Mouse (Mus musculus) gastrocnemius, adult 18-20 months (tissue): ENCODE data around the gene Kdm2b. TPM values are rescaled to one million over a fixed set of nuclear protein-coding genes. Genes with fewer than 3 reads are reported as not detected.
"Not testable (repeated sequence)": the region's sequence is repeated elsewhere in the genome, so short reads cannot be mapped to it uniquely, and the experiment has no call there.

ENCODE experiments used
- DNase-seq: peaks from one replicate; pipeline ENCODE4 v3.0.0; 2021; ENCODE audit warnings: low spot score
- total RNA-seq, 2 experiments: library from RNA; stranded (reverse); gene quantifications; 2 replicates each; pipeline ENCODE4 v1.2.3; 2021

Kdm2b gene
- total RNA-seq, 2 experiments from 2014 or later, result 13.1 to 17.1 TPM

DNA sequence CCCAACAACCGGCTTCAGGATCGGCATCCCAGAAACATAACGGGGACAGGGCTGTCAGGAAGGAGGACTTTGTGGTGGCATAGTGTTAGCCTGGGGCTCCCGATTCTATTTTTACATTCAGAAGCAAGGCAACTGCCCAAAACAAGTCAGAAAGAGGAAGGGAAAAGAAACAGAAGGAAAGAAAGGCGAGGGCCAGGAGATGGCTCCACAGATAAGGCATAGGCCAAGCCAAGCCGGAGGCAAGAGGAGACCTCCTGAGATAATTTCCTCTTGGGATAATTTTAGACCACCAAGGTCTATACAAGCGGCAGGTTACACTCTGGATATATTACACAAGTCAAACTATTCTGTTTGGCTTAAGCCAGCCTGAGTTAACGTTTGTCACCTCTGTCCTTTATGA, 10.7 kb downstream of the Kdm2b start:
- no peak for DNase-seq

DNA sequence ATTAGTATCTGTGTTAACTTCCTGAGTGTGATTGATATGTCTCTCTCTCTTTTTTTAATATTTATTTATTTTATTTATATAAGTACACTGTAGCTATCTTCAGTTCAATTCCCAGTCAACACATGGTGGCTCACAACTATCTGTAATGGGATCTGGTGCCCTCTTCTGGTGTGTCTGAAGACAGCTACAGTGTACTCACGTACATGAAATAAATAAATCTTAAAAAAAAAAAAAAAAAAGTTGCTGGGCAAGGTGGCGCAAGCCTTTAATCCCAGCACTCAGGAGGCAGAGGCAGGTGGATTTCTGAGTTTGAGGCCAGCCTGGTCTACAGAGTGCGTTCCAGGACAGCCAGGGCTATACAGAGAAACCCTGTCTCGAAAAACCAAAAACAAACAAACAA, 14.9 kb downstream of the Kdm2b start:
- DNase-seq, result not testable (repeated sequence)

DNA sequence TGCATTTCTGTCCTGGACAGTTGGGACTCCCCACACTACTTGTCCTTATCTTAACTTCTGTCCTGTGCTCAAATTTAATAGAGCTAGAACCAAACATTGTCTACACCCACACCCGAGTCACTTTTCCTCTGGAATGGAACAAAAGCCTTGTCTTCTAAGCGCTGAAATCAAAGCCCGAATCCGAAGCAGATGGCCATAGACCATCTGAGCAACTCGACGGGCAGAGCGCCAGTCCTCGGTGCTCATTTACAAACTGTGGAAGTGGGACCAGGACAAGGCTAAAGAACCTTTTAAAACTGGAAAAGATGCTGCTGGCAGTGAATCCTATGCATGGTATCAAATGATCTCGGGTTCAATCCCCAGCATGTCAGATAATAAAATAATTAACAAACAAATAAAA, 17.5 kb downstream of the Kdm2b start:
- DNase-seq, result no peak

DNA sequence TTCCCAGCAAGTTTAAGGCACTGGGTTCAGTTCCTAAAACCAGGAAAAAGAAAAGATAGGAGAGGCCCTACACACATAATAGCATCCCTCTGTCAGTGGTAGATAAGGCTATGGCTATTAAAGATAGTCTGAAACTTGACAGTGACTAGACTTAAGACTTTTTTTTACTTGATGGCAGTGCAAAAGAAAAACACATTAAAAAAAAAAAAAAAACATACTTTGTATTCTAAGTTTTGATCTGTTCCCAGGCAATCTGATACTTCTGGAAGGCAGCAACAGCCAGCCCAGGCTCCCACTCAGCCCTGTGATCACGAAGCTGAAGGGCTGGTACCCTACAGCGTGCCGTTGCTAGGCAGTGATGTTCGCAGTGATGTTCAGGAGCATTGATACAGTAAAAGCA, 18.2 kb downstream of the Kdm2b start:
- DNase-seq, result no peak

DNA sequence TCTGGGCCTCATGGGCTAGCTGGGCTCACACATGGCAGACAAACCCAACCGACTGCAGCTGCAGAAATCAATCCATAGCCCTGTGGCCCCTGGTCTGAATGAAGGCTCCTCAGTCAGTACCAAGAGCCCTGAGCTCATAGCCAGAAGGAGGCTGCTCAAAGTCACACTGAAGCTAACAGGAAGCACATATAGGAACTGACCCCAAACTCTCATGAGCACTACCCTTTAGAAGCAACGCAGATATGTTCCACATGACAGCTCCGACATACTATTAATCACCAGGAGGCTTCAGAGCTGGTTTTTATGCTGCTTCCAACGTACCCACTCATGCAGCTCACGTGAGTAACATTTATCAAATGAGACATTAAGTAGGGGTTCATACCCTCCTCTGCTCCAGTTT, 19.6 kb downstream of the Kdm2b start:
- no peak for DNase-seq

DNA sequence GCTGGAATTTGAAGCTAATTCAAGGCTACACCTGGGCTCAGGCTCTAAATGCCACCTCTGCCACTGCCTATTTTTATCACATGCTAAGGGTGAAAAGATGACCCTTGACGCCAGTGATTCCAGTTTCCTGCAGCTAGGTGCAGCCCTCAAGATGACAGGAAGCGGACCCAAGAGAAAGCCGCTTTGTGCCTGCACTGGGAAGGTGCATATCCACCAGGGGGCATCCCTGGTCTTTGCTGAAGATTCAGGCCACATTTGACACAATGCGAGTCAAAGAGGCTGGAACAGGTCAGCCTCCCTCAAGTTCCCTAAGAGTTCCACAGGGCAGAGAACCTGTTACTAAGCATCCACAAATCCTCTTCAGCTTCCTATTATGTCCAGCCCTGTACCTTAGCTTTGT, 21.3 kb downstream of the Kdm2b start:
- DNase-seq, result peak; percentile 84

DNA sequence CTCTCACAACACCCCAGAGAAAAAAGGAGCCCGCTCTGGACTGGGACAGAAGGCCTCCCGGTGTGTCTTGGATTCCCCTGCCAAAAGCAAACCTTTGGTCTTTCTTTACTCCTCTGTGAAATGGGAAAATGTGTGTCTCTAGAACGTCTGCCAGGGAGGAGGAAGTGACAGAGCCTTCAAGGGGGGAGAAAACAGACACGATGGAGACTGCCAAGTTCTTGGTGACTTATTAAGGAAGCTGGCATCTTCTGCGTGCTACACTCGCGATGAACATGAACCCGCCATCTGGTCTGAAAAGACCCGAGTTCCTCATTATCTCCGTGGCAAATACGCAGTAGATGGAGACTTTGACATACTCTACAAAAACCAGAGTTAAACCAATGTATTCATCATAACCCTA, 24.2 kb downstream of the Kdm2b start:
- no peak for DNase-seq

DNA sequence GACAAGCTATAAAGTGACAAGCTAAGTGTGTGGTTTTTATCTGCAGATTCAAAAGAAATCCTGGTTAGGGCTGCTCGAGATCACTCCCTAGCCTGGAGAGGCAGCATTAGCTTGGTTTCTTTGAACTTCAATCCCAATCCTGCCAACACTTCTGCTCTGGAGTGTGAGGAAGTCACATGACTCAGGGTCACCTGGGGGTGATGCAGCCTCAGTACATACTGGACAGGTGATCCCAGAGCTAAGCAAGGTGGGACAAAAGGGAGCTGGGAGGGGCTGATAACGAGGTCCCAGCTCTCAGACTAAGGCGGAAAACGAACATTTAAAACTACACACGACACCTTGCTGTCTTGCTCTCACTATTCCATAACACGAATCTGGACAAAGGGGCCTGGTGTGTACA, 24.8 kb downstream of the Kdm2b start:
- no peak for DNase-seq

DNA sequence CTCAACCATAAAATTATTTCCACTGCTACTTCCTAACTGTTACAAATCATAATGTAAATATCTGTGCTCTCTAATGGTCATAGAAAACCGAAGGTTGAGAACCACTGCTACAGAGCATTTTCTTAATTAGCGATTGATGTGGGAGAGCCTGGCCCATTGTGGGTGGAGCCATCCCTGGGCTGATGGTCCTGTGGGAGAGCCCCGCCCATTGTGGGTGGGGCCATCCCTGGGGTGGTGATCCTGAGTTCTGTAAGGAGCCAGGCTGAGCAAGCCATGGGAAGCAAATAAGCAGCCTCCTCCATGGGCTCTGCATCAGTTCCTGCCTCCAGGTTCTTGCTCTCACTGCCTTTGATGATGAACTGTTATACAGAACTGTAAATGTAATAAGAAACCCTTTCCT, 27.7 kb downstream of the Kdm2b start:
- no peak for DNase-seq

DNA sequence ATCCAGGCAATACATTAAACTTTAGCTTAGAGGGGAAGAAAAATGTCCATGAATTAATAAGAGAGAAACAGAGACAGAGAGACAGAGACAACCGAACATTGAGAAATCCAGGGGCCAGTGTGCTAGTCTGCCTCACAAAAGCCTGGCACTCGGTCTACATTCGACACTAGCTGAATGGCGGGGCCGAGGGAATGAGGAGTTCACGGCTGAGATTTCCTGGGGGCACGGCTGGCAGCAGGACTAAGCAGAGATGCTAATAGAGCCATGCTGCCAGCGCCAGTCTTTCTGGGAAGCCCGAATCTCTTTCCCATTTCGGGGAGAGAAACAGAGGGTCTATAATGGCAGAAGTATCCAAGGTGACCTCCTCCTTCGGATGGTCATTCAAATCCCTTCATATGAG, 30.2 kb downstream of the Kdm2b start:
- no peak for DNase-seq

DNA sequence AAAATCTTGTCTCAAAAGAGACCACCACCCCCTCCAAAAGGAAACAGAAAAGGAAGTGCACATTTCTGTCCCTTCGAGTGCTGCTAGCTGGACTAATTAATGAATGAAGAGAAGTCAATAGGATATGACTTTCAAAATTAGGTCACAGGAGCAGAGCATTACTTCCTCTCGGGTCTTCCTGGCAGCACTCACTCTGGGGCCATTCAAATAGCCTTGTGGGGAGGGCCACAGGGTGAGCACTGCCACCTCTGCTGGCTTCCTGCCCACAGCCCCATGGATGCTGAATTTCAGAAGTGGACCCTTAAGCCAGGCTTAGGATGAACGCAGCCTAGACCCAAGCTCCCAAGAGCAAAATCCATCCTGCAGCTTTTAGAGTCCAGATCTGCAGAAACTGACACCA, 33.6 kb downstream of the Kdm2b start:
- DNase-seq, result no peak

DNA sequence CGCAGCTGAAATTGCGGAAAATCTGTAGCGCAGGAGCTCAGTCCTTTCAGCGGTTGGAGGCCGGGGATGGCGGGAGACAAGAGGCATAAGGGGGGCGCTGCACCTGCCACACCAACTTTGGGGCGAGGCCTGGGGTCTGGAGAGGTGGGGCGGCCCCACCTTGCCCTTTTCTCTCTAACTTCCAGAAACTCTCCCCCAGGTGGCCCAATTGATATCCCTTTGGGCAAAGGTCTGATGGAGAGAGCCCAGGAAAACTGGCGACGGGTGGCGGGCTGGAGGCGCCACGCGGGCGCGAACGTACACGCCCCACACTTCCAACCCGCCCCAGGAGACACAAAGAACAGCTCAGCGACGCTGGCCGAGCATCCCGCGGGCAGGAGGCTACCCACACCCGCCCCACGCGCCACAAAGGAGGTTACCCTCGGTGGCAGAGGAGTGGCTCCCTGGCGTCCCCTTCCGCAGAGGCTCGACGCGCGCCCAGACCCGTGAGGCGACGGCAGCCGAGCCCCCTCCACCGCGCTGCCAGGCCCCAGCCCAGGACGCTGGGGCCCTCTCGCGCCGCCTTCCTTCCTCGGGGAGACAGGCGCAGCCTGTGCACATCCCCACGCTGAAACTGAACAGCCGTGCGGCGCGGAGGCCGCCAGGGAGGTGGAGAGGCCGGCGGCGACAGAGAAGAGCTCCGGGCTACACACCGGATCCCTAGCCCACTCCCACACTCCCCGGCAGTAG, 37.5 kb downstream of the Kdm2b start:
- no peak for DNase-seq

DNA sequence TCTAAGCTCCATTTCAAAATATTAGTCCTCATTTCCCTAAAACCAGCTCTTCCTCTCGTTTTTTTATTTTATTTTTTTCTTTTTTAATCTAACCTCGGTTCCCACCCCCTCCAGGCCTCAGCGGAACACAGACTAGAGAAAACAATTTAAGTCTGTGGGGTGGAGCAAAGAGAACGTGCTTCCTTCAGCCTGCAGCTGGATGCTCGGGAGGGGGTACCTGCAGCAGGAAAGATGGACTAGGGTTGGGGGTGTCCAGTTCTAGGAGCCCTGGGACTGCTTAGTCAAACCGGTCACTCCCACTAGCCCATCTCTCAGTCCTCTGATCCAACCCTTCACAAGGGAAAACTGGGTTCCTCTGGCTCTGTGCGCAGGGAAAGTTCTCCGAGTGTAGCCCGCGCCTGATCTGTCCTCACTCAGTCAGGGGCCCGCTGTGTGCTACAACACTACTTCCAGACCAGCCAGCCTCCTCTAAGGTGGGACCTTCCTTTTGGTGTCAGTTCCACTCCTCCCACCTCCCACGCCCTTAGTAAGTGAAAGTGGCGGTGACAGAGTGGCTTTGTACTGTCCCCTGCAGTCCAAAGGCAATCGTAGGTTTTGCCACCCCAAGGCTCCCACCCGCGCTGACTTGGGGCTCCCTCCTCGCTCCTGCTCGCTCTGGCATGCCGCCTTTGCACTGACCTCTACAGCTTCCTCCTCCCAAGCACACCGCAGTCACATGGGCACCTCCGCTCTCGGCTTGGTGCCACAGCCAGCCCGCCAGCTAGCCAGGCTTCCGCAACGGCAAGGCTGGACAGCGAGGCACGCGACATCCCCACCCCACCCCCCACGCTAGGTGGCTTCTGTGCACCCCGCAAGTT, 38.3 kb downstream of the Kdm2b start:
- peak; percentile 59 for DNase-seq

DNA sequence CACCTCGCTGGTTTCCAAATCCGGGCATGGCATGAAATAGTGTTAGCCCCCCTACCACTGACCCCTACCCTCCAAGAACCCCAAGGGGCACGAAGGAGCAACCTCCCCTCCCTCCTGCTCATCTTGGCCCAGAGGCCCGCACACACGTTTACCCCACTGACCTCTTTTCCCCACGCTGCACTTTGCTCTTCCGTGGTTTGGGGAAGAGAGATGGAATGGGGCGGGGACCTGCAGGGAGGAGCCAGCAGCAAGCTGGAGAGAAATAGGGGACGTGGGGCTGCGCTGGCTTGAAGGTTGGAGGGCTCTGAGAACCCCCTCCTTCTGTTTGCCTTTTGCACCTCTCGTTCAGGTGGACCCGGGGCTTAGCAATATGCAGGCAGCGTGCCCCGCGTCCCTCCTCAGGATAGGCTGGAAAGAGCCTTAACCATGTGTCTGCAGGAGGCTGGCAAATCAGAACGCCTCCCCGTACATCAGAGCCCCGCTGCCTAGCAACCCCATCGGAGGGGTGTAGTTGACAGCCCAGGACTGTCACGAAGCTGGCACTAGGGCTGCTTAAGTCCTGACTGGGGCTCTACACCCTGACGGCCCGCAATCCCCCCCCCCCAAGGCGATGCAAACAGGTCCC, 39.2 kb downstream of the Kdm2b start:
- no peak for DNase-seq

DNA sequence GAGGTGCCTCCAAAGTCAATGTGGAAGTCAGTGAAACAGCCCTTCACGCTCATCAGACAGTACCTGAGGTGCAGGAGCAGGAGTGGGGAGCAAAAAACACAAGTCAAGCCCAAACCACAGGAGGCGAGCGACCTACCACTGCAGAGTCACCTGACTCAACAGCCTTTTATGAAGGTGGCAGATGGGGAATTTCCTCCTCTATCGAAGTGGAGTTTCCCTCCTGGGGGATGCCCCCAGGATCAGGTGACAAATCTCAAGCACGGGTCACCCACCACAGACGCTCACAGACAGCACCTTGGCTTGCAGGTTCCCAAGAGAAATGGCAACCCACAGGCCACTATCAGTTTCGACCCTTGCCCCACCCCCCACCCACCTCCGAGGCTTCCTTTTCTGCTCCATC, 40.5 kb downstream of the Kdm2b start:
- no peak for DNase-seq

DNA sequence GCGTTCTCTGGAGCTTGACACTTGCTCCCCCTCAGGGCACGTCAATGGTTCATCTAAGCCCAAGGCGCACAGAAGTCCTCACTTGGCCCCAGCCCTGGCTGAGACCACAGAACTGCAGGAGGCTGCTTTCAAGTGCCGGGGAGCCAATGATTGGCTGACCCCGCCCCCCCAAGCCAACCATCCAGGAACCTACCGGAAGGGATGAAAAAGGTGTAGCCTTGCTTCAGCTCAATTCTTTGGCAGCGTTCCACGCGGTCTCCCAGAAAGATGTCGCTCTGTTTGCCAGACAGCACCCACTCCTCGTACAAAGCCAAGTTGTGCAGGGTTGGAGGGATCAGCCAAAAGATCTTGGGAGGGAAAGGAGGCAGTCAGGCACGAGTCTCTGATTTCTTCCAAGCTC, 42.1 kb downstream of the Kdm2b start:
- no peak for DNase-seq

DNA sequence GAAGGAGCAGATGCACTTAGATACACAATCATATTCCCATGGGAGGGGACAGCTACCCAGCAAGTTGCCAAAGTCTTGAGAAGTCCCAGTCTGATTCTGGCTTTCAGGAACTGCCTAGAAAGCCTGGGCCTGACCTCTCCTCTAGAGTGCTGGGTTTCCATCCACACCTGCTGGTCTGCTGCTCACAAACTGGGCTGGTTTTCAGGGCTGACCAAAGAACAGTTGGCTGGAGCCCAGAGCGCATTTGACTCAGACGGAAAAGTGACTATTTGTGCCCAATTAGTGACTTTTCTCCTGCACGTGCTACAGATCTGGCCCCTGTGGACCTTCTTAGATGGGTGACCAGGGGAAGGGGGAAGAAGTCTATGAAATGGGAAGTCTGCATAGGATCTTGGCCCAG, 50.9 kb downstream of the Kdm2b start:
- no peak for DNase-seq

DNA sequence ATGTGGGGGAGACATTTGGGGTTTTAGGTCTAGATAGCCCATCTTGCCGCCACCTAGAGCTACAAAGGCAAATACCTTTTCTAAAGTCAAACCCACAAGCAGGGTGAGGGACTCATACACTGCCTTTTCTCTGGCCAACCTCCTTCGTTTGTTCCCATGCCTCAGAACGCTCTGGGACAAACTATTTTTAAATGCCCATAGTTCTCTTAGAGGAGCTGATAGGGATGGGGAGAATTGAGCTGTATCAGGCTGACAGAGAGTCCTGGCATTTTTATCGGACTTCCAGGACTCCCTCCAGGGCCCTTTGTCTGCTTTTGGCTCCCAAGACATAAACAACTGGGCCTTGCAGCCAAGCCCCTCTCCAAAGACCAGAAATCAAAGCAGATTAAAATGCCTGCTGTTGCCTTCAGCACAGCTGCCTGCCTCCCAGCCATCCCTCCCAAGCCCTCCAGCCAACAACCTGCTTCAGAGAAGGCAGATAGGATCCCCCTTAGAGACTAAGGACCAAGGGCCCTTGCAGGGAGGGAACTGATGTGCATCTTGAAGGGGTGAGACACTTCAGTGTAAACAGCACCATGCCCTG, 51.6 kb downstream of the Kdm2b start:
- DNase-seq, result no peak

DNA sequence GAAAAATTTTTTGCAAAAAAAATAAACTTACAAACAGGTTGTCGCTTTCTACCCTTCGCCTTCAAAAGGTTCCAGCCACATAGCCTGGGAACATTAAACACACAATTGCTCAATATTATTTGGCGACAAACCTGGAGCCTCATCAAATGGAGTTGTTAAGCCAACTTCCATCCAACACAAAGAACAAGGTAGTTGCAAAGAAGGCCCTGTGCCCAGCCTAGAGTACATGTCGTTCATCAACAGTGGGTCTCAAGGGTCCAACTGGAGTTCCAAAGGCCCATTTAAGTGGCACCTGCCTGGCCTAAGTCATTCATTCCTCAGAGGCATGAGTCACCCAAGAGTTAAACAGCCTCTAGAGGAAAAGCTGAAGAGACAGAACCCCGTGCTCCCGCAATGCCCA, 52.6 kb downstream of the Kdm2b start:
- DNase-seq, result no peak

DNA sequence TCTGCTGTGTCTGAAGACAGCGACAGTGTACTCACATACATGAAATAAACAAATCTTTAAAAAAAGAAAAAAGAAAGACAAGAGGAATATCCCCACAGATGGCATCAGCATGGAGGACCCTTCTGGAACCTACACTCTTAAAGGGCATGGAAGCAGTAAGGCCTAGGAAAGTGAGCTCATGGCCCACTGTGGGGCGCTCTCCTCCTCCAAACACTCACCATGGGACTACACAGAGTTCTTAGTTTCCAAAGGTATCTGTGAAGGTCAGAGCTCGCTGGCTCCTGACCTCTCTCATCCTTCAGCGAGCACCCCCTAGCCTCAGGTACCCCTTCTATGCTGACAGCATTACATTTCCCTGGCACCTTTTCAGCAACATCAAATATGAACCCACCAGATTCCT, 53.8 kb downstream of the Kdm2b start:
- DNase-seq, result no peak

DNA sequence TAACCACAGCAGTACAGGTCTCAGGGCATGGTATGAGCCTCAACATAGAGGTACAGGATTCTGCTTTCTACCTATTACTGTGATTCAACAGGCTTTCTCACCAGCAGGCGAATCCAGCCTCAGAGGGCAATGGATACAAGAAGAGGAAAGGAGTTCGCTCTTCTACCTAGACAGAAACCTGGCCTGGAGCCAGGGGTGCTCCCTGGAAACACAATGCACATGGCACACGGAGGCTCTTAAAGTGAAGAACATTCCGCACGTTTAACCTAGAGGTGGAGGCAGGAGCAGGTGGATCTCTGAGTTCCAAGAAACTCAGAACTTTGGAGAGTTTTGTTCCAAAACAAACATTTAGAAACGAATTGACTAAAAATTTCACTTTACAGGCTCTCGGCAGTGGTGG, 58.6 kb downstream of the Kdm2b start:
- DNase-seq, result no peak

DNA sequence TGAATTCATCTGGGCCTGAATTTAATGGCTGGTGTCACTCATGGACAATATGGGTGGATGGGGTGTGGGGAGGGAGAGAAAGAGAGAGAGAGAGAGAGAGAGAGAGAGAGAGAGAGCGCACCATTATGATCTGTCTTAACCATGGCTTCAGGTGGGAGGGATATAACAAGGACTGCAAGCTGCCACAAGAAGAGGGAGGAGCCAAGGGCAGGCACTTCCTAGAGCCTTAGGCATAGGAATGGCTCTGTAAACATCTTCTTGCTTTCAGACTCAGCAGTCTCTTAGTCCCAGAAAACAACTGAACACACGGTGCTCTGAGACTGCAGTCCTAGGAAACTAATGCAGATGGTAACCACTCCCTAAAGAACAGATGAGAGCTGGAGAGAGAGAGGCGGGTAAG, 61.3 kb downstream of the Kdm2b start:
- no peak for DNase-seq
